Mouse (Mus musculus): Measurements from ENCODE around the gene Alppl2. TPM values are rescaled to one million over a fixed set of nuclear protein-coding genes. Genes with fewer than 3 reads are reported as not detected.

Alppl2 gene
- total RNA-seq, 2 experiments from 2014 or later: not detected

DNA sequence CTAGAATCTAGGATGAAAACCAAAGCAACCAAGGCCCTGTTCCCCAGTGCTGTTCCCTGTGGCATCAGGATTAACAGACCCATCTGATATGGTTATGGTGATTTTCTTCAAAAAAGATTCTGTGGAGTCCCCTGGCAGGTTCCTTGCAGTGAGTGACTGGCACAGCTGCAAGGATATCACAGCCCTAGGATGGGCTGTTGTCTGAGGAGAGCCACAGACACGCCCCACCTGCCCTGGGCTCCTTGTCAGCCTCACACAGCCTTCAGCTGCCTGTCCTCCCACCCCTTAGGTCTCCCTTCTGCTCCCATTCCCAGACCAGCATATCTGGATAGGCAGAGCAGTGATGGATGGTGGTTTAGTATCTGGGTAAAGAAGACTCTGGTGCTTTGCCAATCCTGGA lies 39.0 kb downstream of the Alppl2 start:
- DNase-seq (ENCODE audit: low spot score in 2 of 2): no peak

DNA sequence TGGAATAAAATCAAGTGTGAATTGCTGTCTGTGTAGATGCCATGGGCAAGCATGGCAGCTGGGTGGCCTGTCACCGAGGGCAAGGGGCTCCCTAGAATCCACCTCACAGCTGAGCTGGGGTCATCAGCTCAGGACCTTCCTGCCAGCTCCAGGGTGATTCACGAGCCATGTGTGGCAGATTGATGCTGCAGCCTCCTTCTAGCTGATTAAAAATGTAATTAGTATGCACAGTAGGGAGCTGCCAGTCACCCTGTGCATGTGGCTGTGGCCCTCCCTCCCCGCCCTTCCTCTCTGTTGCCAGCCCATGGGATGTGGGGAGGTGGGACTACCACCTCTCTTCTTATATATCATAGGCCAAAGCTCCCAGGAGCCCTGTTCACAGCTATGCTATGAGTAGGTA lies 39.7 kb downstream of the Alppl2 start:
- no peak for DNase-seq (ENCODE audit: low spot score in 2 of 2)

DNA sequence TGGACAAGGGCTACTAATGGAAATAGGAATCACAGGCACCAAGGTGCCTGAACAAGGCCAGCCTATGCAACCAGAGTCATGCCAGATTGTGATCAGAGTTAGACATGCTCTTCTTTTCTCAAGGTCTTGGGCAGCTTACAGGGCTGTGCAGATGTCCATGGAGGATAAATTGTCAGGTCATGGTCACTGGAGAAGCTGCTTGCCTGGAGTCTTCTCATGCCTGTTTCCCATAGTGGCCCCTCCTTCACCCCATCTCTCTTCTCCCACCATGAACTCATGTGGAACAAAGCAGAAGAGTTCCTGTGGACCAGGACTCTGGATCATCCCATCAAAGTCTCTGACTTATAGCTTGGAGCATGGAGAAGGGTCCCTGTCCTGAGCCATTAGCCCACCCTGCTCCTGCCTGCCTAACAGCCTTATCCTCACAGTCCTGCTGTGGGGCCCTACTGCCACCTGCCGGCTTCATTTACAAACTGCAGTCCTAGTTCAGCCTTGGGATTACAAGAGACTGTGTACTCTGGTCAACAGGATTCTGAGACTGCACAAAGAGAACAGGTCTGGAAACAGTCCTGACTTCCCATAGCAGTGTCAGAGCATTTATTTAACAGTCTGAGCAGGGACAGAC lies 47.8 kb downstream of the Alppl2 start:
- DNase-seq (ENCODE audit: low spot score in 2 of 2): peak; percentile 80 to 89

DNA sequence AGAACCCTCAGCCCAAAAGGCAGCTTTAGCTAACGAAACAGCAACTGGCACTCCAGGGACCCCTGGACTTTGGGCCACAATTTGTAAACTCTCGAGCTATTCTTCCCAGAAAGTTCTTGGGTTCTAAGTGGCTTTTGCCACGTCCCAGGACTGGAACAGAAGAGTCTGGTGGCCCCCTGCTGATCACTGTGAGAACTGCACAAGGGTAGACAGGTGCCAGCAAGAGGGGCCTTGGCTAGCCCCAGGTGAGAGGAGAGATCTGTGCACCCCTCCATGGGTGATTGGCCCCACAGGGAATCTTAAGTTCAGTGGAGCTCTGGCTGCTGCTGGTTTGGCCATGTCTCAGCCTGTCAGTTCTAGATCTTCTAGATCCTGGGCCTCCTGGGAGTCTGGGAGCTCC lies 48.6 kb downstream of the Alppl2 start:
- DNase-seq (ENCODE audit: low spot score in 2 of 2): peak; percentile 53 to 64

DNA sequence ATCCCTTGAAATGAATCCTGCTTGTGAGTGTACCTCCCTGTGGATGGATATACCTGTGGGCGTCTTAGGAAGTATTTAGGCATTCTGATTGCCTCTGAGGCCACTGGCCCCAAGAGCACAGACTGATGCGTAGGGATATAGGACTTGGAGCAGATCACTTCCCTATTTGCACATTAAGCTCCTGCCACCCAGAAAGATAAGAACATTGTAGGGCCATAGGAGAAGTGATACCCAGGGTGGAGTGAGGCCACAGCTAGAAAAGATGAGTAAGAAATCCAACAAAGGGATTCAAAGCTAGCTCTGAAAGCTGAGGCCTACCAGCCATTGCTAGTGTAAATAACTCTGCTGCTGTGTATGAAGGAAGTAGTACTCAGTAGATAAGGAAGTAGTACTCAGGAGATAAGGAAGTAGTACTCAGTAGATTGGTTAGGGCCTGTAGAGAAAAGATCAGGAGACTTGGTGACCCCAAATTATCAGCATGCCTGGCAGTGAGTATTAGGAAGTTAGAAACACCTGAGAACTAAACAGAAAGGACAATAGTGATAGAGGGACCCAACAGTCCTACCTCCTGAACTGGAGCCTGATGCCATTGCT lies 51.2 kb downstream of the Alppl2 start:
- DNase-seq (ENCODE audit: low spot score in 2 of 2): no peak

Other genes starting within 250 kb of the Alppl2 start
- gene Alpi, start 11.7 kb upstream of the Alppl2 start, total RNA-seq (2021): under 1 TPM in 1 of 2 experiments, not detected in 1; 0.14 TPM
- not detected for gene Akp3, start 35.0 kb upstream of the Alppl2 start, total RNA-seq (2021)
- gene Ecel1, start 66.6 kb upstream of the Alppl2 start, total RNA-seq (2021): 1 to 10 TPM; 3.6 to 4.4 TPM
- under 1 TPM; 0.62 to 0.91 TPM for gene Prss56, start 93.4 kb upstream of the Alppl2 start, total RNA-seq (2021)
- gene Chrnd, start 100.7 kb upstream of the Alppl2 start, total RNA-seq (2021): not detected
- not detected for gene Chrng, start 114.7 kb upstream of the Alppl2 start, total RNA-seq (2021)
- 10 to 100 TPM; 73.0 to 81.0 TPM for gene Eif4e2, start 124.0 kb upstream of the Alppl2 start, total RNA-seq (2021)
- gene Efhd1, start 174.4 kb upstream of the Alppl2 start, total RNA-seq (2021): 1 to 10 TPM; 5.4 to 6.8 TPM
- 10 to 100 TPM; 83.6 to 85.5 TPM for gene Gigyf2, start 237.1 kb upstream of the Alppl2 start, total RNA-seq (2021)